Mouse (Mus musculus) limb, embryonic 12.5 days (tissue): ENCODE data around the gene Zfp579. TPM values are rescaled to one million over a fixed set of nuclear protein-coding genes. Genes with fewer than 3 reads are reported as not detected.

Experiments
- ATAC-seq: fragments of 200-750 bp; cut with Nextera tagmentation; 2 replicates; pipeline ENCODE4 v1.8.0; 2017; ENCODE audit warnings: low read depth, moderate TSS enrichment; ENCODE audit not compliant: insufficient number of reproducible peaks, insufficient read depth, low FRiP score, low TSS enrichment
- H3K27ac ChIP-seq: fragments of 300-500 bp; sonication (generic); 2 replicates; pipeline ENCODE4 v1.5.1; 2016; ENCODE audit warnings: mild to moderate bottlenecking, moderate library complexity
- H3K27me3 ChIP-seq: fragments of 300-500 bp; sonication (generic); 2 replicates; pipeline ENCODE4 v1.6.1; 2016; ENCODE audit warnings: mild to moderate bottlenecking, moderate library complexity
- H3K36me3 ChIP-seq: fragments of 300-500 bp; sonication (generic); 2 replicates; pipeline ENCODE4 v1.6.1; 2016; ENCODE audit warnings: mild to moderate bottlenecking, moderate library complexity
- H3K4me1 ChIP-seq: fragments of 300-500 bp; sonication (generic); replicated peaks from 2 replicates; pipeline ENCODE4 v1.6.1; 2016
- H3K4me2 ChIP-seq: fragments of 300-500 bp; sonication (generic); 2 replicates; pipeline ENCODE4 v1.6.1; 2016; ENCODE audit warnings: mild to moderate bottlenecking, moderate library complexity
- H3K4me3 ChIP-seq: fragments of 300-500 bp; sonication (generic); replicated peaks from 2 replicates; pipeline ENCODE4 v1.5.1; 2016; ENCODE audit warnings: mild to moderate bottlenecking
- H3K9ac ChIP-seq: fragments of 300-500 bp; sonication (generic); replicated peaks from 2 replicates; pipeline ENCODE4 v1.6.1; 2016; ENCODE audit warnings: mild to moderate bottlenecking, moderate library complexity
- H3K9me3 ChIP-seq: fragments of 300-500 bp; sonication (generic); 2 replicates; pipeline ENCODE4 v1.6.1; 2016; ENCODE audit warnings: mild to moderate bottlenecking, moderate library complexity
- WGBS: fragments of 180-500 bp; shearing (Covaris S2); methylation state at CpG from one replicate; pipeline ENCODE4 v1.1.7; 2016; 5-methylcytosine and 5-hydroxymethylcytosine counted together
- polyA plus RNA-seq: library from polyadenylated mRNA; unstranded; fragments of >200 nt; fragmentation: Nextera tagmentation; extraction: Ambion mirVana; gene quantifications from 2 replicates; pipeline ENCODE4 v1.2.1, GENCODE M21; 2016

The Zfp579 gene
- polyA plus RNA-seq, 1 experiment from 2014 or later = 34.0 TPM

DNA sequence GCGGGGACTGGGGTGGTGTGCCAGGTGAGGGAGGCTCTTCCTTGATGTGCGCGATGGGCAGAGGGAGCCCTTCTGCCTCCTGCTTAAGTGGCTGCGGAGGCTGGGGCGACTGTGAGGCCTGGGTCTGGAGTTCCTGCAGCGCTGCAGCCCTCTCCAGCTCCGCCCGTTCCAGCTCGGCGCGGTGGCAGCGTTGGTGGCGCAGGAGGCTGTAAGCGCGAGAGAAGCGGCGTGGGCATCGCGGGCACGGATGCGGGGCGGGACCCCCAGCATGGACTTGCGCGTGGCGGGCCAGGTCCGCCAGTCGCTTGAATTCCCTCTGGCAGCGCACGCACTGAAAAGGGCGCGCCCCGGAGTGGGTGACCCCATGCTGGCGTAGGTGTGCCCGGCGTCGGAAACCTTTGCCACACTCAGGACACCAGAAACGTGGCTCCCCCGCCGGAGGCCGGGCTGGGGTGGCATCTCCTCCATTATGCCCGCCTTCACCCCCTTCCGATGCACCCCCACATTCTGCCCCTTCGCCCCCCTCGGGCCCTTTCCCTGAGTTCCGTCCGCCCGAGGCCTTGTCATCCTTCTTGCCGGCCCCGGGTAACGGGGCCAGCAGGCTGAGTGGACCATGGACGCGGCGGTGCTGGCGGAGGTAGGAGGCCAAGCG, 2.5 kb downstream of the Zfp579 start:
- Histone ChIP-seq H3K4me3 (peak overlapping the region; percentile 59), H3K27me3 (peaks cover 33% of the 10 kb centered on the region), H3K27ac (no peak overlapping the region), H3K9ac (peak overlapping the region; percentile 42; the same call in 1 of the 2 replicates), H3K9me3 (peaks cover 26% of the 10 kb centered on the region), H3K36me3 (peaks cover 34% of the 10 kb centered on the region), H3K4me2 (peak overlapping the region; percentile 83), H3K4me1 (peaks cover 25% of the 10 kb centered on the region)
- no peak for ATAC-seq
- WGBS = 30% methylated on average over 52 of the region's 55 CpGs

DNA sequence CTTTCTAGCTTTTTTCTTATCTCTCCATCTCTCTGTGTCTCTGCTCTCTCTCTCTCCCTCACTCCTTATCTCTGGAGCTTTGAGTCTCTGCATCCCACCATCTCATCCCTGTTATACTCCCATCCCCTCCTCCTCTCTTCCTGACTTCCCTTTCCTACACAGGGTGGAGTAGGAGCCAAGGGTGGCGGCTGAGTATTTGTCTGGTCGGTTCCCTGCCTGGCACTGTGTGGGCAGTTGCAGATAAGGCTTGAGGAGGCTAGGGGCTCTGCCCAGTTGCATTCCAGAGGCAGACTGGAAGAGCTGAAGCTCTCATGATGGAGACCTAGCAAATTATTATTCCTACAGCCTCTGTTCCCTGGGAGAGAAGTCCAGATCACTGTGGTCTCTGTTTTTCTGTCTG, 7.7 kb downstream of the Zfp579 start:
- no peaks in the 10 kb centered on the region for H3K4me1 ChIP-seq
- peaks cover 22% of the 10 kb centered on the region for H3K36me3 ChIP-seq
- 70% methylated on average over 2 of the region's 2 CpGs for WGBS
- H3K4me3 ChIP-seq = no peak overlapping the region
- H3K9ac ChIP-seq = no peak overlapping the region
- H3K27ac ChIP-seq = no peak overlapping the region
- H3K9me3 ChIP-seq = peaks cover 14% of the 10 kb centered on the region
- ATAC-seq = no peak
- no peak overlapping the region for H3K4me2 ChIP-seq
- H3K27me3 ChIP-seq = peaks cover 16% of the 10 kb centered on the region

DNA sequence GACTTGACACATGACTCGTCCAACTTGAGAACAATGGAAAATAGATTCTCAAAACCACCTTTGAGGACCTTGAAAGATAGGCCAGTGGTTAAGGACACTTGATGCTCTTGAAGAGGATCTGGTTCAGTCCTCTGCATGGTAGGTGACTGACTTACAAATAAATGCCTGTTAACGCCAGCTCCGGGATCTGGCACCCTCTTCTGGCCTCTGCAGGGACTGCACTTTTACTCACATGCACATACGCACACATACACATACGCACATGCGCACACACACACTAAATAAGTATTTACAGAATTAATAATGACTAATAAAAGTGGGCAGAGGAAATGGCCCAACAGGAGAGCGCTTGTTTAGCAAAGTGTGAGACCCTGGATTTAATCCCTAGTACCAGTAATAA, 19.1 kb downstream of the Zfp579 start:
- no peak for ATAC-seq
- WGBS = 91% methylated on average over 7 of the region's 7 CpGs

DNA sequence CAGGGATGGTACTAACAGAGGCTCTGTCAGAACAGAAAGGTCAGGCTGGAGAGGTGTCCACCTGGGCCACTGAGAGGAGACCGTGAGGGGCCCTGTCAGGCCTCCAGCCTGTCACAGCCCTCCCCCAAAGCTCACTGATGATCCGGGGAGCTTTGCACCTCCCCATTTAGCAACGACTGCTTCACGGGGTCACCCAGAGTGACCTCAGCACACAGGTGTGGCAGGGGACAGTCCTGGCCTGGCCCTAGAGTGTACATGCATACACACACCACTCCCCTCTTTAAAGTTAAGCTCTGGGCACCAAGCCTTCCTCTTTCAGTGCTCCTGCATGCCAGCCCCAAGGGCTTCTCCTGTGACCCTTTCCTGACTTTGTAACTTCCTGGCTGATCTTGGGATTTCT, 20.5 kb downstream of the Zfp579 start:
- no peaks in the 10 kb centered on the region; the same call in 1 of the 2 replicates for H3K27me3 ChIP-seq
- no peak overlapping the region for H3K4me3 ChIP-seq
- H3K27ac ChIP-seq = no peak overlapping the region
- no peaks in the 10 kb centered on the region for H3K4me1 ChIP-seq
- H3K9me3 ChIP-seq = 0 out of 2 replicates have a peak, but pooled peaks cover 4% of the 10 kb centered on the region
- H3K36me3 ChIP-seq = no peaks in the 10 kb centered on the region
- no peak overlapping the region for H3K4me2 ChIP-seq
- no peak overlapping the region for H3K9ac ChIP-seq
- no peak for ATAC-seq
- 44% methylated on average over 4 of the region's 4 CpGs for WGBS

More for the DNA sequence above, 19.1 kb downstream of the Zfp579 start:
- H3K27me3 ChIP-seq = no peaks in the 10 kb centered on the region
- no peak overlapping the region for H3K4me3 ChIP-seq
- H3K4me1 ChIP-seq = no peaks in the 10 kb centered on the region
- no peaks in the 10 kb centered on the region for H3K36me3 ChIP-seq
- 0 out of 2 replicates have a peak, but pooled peaks cover 4% of the 10 kb centered on the region for H3K9me3 ChIP-seq
- H3K9ac ChIP-seq = no peak overlapping the region
- H3K27ac ChIP-seq = no peak overlapping the region
- no peak overlapping the region for H3K4me2 ChIP-seq

DNA sequence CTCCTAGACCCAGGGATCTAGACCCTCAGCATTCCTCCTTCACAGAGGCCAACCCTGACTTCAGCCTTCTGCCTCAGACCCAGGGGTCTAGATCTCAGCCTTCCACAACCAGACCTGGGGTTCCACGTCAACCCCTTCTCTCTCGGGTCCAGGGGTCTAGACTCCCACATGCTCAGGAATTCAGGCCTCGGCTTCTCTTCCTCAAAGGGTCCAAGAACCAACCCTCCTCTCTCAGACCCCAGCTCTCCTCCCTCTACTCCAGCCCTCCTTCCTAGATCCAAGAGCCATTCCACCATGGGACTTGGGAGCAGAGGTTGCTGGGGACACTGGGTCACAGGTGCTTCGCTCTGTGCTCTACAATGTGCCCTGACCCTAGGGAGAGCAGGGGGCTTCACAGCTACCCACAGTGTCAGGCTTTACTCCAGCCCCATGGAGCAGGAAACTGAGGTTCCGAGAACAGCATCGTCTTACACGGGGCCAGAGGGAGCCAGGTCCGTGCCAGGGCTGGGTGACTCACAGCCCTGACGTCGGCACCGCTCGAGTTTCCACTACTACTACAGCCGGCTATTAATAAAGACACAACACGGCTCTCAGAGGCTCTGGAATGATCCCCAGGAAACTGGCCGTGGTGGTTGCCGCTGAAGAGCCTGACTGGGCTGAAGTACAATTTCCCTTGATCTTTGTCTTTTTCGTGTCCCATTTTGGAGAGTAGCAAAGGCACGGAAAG, 23.5 kb downstream of the Zfp579 start:
- H3K9me3 ChIP-seq = 0 out of 2 replicates have a peak, but pooled peaks cover 4% of the 10 kb centered on the region
- WGBS = 69% methylated on average over 18 of the region's 18 CpGs
- H3K4me1 ChIP-seq = no peaks in the 10 kb centered on the region
- no peak overlapping the region for H3K4me3 ChIP-seq
- H3K27me3 ChIP-seq = peaks cover 3% of the 10 kb centered on the region
- no peak overlapping the region for H3K27ac ChIP-seq
- no peak overlapping the region for H3K9ac ChIP-seq
- no peak overlapping the region for H3K4me2 ChIP-seq
- no peak; the same call in 1 of the 2 replicates for ATAC-seq
- H3K36me3 ChIP-seq = no peaks in the 10 kb centered on the region

DNA sequence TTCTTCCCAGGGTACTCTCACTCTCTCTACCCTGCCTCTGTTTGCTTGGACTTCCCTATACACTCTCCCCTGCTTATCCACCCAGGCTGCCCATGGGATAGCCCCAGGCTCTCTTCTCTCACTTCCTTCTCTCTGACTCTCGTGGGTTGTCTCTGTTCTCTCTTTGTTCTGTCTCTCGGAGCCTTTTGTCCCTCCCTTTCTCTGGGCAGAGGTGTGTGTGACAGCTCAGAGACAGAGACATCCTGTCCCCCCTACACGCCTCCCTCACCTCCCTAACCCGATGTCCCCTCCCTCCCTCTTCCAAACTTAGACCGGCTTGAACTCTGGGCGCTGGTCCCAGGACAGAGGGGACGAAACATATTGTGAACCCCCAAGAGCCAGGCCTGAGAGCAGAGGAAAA, 24.2 kb downstream of the Zfp579 start:
- Histone ChIP-seq H3K4me2 (no peak overlapping the region), H3K36me3 (no peaks in the 10 kb centered on the region), H3K27ac (no peak overlapping the region), H3K27me3 (peaks cover 6% of the 10 kb centered on the region), H3K9me3 (0 out of 2 replicates have a peak, but pooled peaks cover under 1% of the 10 kb centered on the region), H3K4me3 (no peak overlapping the region), H3K9ac (no peak overlapping the region), H3K4me1 (no peaks in the 10 kb centered on the region)
- 20% methylated on average over 7 of the region's 7 CpGs for WGBS
- no peak for ATAC-seq

DNA sequence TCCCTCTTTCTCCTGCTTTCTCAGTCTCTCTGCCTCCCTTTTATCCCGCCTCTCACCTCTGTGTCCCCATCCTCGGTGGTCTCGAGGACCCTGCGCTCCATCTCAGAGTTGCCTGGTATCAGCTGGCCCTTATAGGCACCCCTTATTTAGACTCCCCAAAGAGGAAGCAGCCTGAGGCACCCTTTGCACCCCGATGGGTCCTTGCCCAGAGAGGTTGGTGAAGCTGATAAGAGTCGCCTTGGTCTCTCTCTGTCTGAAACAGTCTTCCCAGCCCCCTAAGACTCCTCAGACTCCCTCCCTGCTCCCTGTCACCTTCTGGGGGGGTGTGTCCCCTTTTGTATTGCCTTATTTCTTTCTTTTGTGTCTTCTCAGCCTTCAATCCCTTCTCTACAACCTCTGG, 24.9 kb downstream of the Zfp579 start, which contains the start of gene Sbk3:
TSS of gene Sbk3 (minus strand) at position 101 of the 400 bp plus-strand sequence.
- Histone ChIP-seq H3K4me1 (no peaks in the 10 kb centered on the region), H3K4me2 (no peak within 1 kb of the TSS), H3K27ac (no peak within 1 kb of the TSS), H3K27me3 (peaks cover 6% of the 10 kb centered on the region), H3K4me3 (no peak within 1 kb of the TSS), H3K9ac (no peak within 1 kb of the TSS), H3K36me3 (no peaks in the 10 kb centered on the region), H3K9me3 (no peaks in the 10 kb centered on the region)
- no peak for ATAC-seq
- WGBS = 40% methylated on average over 6 of the region's 6 CpGs

DNA sequence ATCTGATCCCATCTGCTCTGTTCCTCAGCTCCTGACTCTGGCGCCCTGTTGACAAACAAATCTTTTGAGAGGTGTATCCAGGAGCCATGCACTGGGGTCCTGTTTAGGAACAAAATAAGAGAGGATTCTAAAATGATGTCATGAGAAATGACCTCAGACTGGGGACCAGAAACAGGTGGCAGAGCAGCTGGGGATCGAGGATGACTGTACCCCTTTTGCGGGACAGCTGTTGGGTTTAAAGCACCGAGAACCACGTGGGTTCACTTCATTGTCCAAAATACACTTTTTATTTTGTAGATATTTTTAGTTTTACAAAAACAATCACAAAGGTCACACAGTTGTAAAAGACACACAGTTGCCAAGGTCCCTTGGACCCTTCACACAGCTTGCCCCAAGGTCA, 31.0 kb downstream of the Zfp579 start:
- Histone ChIP-seq H3K27ac (no peak overlapping the region), H3K4me3 (no peak overlapping the region), H3K9me3 (no peaks in the 10 kb centered on the region), H3K4me1 (no peaks in the 10 kb centered on the region), H3K36me3 (no peaks in the 10 kb centered on the region), H3K9ac (no peak overlapping the region), H3K27me3 (peaks cover 6% of the 10 kb centered on the region), H3K4me2 (no peak overlapping the region)
- no peak for ATAC-seq
- 83% methylated on average over 5 of the region's 5 CpGs for WGBS

DNA sequence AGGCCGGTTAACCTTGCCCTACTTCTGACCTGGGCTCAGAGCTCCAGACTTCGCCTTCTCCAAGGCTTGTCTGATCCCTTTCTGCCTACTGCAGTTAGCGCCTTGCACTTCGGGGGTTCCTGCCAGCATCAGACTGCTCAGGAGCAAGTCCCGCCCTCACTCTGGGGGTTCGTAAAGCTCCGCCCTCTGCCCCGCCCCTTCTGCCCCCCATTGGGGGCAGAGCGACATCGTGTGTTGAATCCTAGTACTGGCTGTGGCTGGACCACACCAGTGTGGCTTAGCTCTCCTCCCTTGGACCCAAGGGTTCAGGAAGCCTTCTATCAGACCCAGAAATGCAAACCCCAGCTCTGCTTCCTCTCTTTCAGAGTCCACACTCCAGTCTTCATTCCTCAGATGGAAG, 31.7 kb downstream of the Zfp579 start, which contains the start of gene Sbk2:
TSS of gene Sbk2 (minus strand) at position 135 of the 400 bp plus-strand sequence.
- Histone ChIP-seq H3K4me3 (no peak within 1 kb of the TSS), H3K9ac (no peak within 1 kb of the TSS), H3K4me1 (no peaks in the 10 kb centered on the region), H3K4me2 (peak within 1 kb of the TSS; percentile 15; the same call in 1 of the 2 replicates), H3K36me3 (no peaks in the 10 kb centered on the region), H3K27me3 (peaks cover 6% of the 10 kb centered on the region), H3K9me3 (no peaks in the 10 kb centered on the region), H3K27ac (no peak within 1 kb of the TSS)
- peak; percentile 44 for ATAC-seq
- WGBS = 7% methylated on average over 10 of the region's 10 CpGs

DNA sequence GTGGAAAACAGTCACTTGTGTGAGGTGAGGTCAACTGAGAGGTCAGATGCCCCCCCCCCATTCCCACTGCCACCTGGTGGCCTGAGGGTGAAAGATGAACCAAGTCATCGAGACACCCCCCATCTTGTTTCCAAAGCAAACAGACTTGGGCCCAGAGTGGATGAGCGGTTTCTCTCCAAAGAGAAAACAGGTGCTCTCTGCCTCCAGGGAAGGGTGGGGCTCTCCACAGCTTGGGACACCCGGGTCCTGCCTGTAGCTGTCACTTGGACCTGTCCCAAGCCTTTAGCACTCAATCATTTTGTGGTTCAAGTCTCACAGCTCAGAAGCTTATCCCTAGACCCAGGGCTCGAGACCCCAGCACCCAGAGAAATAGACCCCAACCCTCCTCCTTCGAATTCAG, 32.4 kb downstream of the Zfp579 start:
- no peaks in the 10 kb centered on the region for H3K4me1 ChIP-seq
- no peaks in the 10 kb centered on the region for H3K9me3 ChIP-seq
- H3K9ac ChIP-seq = no peak overlapping the region
- 71% methylated on average over 5 of the region's 5 CpGs for WGBS
- no peak overlapping the region for H3K27ac ChIP-seq
- no peak overlapping the region for H3K4me3 ChIP-seq
- ATAC-seq = 0 out of 2 replicates have a peak, but pooled peaks have one; percentile 2
- no peaks in the 10 kb centered on the region for H3K36me3 ChIP-seq
- H3K4me2 ChIP-seq = no peak overlapping the region
- H3K27me3 ChIP-seq = peaks cover 6% of the 10 kb centered on the region

DNA sequence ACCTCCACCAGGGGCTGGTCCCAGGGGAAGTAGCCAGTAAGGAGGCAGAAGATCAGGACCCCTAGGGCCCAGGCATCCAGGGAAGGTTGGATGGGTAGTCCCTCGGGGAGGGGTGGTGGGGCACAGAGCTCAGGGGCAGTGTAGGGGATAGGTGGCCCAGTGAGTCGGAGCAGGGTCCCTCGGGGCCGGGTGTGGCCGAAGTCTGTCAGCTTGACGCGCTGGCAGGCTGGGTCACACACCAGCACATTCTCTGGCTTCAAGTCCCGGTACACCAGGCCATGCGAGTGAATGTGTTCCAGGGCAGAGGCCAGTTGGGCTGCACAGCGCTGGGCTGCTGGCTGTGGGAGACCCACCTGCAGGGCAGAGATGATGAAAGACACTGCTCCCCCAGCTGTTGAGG, 38.6 kb downstream of the Zfp579 start:
- no peak overlapping the region for H3K9ac ChIP-seq
- ATAC-seq = no peak
- WGBS = 83% methylated on average over 10 of the region's 10 CpGs
- no peaks in the 10 kb centered on the region for H3K36me3 ChIP-seq
- H3K27ac ChIP-seq = no peak overlapping the region
- peaks cover 8% of the 10 kb centered on the region; the same call in 1 of the 2 replicates for H3K9me3 ChIP-seq
- no peak overlapping the region; the same call in 1 of the 2 replicates for H3K4me2 ChIP-seq
- no peaks in the 10 kb centered on the region for H3K27me3 ChIP-seq
- peaks cover 4% of the 10 kb centered on the region; the same call in 1 of the 2 replicates for H3K4me1 ChIP-seq
- H3K4me3 ChIP-seq = no peak overlapping the region
